Mouse (Mus musculus) layer of hippocampus, postnatal 14 days (tissue): ENCODE results near the gene Iba57. TPM values are rescaled to one million over a fixed set of nuclear protein-coding genes. Genes with fewer than 3 reads are reported as not detected.

Experiments
- DNase-seq, 2 experiments: peaks; one replicate each; pipeline ENCODE4 v3.0.0; 2021 to 2022; ENCODE audit warnings: low spot score in 2 of 2, mixed read lengths in 1 of 2
- total RNA-seq, 2 experiments: library from RNA; stranded (reverse); gene quantifications; 2 replicates each; pipeline ENCODE4 v1.2.3; 2021

Iba57 gene
- total RNA-seq, 2 experiments from 2014 or later: 7.7 to 9.9 TPM

GRCm38 (mm10) chr11:59135051-59135820 lies 28.3 kb downstream of the Iba57 start:
- DNase-seq: no peak

- DNase-seq: no peak
These were observed 29.1 kb downstream of the Iba57 start for GRCm38 (mm10) chr11:59134373-59134997.

GRCm38 (mm10) chr11:59132065-59132464 lies 31.5 kb downstream of the Iba57 start:
- no peak for DNase-seq

- no peak for DNase-seq
These were observed 32.1 kb downstream of the Iba57 start for GRCm38 (mm10) chr11:59131348-59131919.

GRCm38 (mm10) chr11:59130782-59131181 lies 32.8 kb downstream of the Iba57 start:
- no peak for DNase-seq

- no peak for DNase-seq
These were observed 57.6 kb downstream of the Iba57 start for GRCm38 (mm10) chr11:59105945-59106344.

Other genes with a start within 250 kb of the Iba57 start
- gene Btnl10, start 245.8 kb downstream of the Iba57 start, total RNA-seq: under 1 TPM; 0.12 to 0.29 TPM
- gene Rnf187, start 224.8 kb downstream of the Iba57 start, total RNA-seq: 100 to 1,000 TPM; 501 to 506 TPM
- 100 to 1,000 TPM; 117 to 123 TPM for gene Hist3h2ba, start 214.8 kb downstream of the Iba57 start, total RNA-seq
- 10 to 100 TPM; 59.7 to 62.5 TPM for gene Hist3h2a, start 209.1 kb downstream of the Iba57 start, total RNA-seq
- 1 to 10 TPM; 3.8 to 4.0 TPM for gene Trim17, start 209.1 kb downstream of the Iba57 start, total RNA-seq
- gene Trim11, start 185.6 kb downstream of the Iba57 start, total RNA-seq: 10 to 100 TPM; 25.5 to 27.9 TPM
- 1 to 10 TPM; 2.2 to 2.4 TPM for gene Obscn, start 27.3 kb downstream of the Iba57 start, total RNA-seq
- gene Gjc2, start 19.5 kb upstream of the Iba57 start, total RNA-seq: 10 to 100 TPM; 20.6 to 21.1 TPM
- gene Guk1, start 28.5 kb upstream of the Iba57 start, total RNA-seq: 100 to 1,000 TPM; 124 to 128 TPM
- gene Mrpl55, start 38.7 kb upstream of the Iba57 start, total RNA-seq: 10 to 100 TPM; 37.1 to 41.8 TPM
- 10 to 100 TPM; 22.9 to 28.8 TPM for gene 2310033P09Rik, start 44.6 kb upstream of the Iba57 start, total RNA-seq
- 100 to 1,000 TPM; 504 to 527 TPM for gene Arf1, start 64.5 kb upstream of the Iba57 start, total RNA-seq
- not detected for gene Wnt3a, start 127.0 kb upstream of the Iba57 start, total RNA-seq
- 1 to 10 TPM; 3.7 to 4.1 TPM for gene Wnt9a, start 143.2 kb upstream of the Iba57 start, total RNA-seq
- under 1 TPM in 1 of 2 experiments, not detected in 1; 0.25 TPM for gene Prss38, start 211.9 kb upstream of the Iba57 start, total RNA-seq